Mouse (Mus musculus): ENCODE results near the gene Tsc22d2. TPM values are rescaled to one million over a fixed set of nuclear protein-coding genes. Genes with fewer than 3 reads are reported as not detected.

Tsc22d2 gene
- polyA plus RNA-seq, 1 experiment from 2014 or later, result 7.5 TPM

DNA sequence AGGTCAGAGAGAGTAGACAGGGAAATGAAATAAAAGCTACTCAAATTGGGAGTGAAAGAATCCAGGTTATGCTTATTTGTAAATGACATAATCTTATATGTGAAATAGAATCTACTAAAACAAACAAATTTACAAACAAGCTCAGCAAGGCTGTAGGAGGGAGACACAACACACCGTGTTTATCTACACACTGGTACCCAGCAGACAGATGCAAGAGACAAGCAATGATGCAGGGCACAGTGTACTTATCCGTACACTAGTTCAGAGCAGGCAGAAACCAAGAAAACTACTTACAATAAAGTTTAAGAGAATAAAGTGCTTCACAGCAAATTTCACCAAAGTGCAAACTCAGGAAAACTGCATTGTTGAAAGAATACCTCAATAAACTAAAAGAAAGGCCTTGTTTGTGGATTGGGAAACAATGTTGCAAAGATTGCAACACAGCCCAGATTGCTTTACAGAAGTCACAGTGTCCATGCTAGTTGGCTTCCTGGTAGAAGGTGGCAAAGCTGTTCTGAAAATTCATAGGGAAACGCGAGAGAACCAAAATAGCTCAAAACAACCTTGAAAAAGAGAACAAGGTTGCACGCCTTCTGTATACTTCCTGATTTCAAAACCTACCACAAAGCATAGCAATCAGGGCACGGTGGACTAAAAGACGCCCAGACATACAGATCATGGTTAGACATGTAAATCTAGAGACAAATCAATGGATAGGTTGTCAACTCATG, 93.7 kb downstream of the Tsc22d2 start:
- no peak for ATAC-seq (ENCODE audit: low FRiP score, low TSS enrichment)
- no peaks in the 10 kb centered on the region for H3K36me3 ChIP-seq (ENCODE audit: insufficient read depth, low read length)
- WGBS, result 85% methylated on average over 7 of the region's 7 CpGs
- H3K27ac ChIP-seq (ENCODE audit: low read length), result no peak overlapping the region
- no peaks in the 10 kb centered on the region for H3K4me1 ChIP-seq (ENCODE audit: insufficient read depth, low read length)
- H3K4me3 ChIP-seq (ENCODE audit: low read length), result no peak overlapping the region
- H3K9me3 ChIP-seq (ENCODE audit: low read length), result no peaks in the 10 kb centered on the region
- no peak overlapping the region for H3K4me2 ChIP-seq (replicated peaks; ENCODE audit: low read depth, low read length)
- no peaks in the 10 kb centered on the region for H3K27me3 ChIP-seq (ENCODE audit: insufficient read depth, low read length)
- H3K9ac ChIP-seq (replicated peaks; ENCODE audit: low read length), result no peak overlapping the region

DNA sequence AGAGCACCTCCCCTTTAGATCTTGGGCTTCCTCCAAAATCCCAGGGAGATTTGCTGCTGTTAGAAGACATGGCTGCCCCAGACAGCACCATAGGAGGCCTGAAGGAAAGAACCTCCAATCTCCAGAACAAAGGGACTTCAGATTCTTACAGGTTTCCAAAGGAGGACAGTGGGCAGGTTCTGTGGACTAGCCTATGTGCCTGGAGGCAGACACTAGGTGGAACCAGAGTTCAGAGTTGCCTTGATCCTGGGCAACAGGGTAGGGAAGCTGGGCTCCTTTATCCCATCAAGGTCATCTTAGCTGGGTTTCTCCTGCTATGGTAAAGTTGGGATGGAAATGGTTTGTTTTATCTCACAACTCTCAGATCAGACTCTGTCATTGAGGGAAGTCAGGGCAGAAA, 97.1 kb downstream of the Tsc22d2 start:
- H3K27me3 ChIP-seq (ENCODE audit: insufficient read depth, low read length), result no peaks in the 10 kb centered on the region
- H3K4me2 ChIP-seq (replicated peaks; ENCODE audit: low read depth, low read length), result no peak overlapping the region
- no peak for ATAC-seq (ENCODE audit: low FRiP score, low TSS enrichment)
- H3K36me3 ChIP-seq (ENCODE audit: insufficient read depth, low read length), result no peaks in the 10 kb centered on the region
- no peak overlapping the region for H3K27ac ChIP-seq (ENCODE audit: low read length)
- no peaks in the 10 kb centered on the region for H3K4me1 ChIP-seq (ENCODE audit: insufficient read depth, low read length)
- H3K9ac ChIP-seq (replicated peaks; ENCODE audit: low read length), result no peak overlapping the region
- H3K4me3 ChIP-seq (ENCODE audit: low read length), result no peak overlapping the region
- no peaks in the 10 kb centered on the region for H3K9me3 ChIP-seq (ENCODE audit: low read length)

DNA sequence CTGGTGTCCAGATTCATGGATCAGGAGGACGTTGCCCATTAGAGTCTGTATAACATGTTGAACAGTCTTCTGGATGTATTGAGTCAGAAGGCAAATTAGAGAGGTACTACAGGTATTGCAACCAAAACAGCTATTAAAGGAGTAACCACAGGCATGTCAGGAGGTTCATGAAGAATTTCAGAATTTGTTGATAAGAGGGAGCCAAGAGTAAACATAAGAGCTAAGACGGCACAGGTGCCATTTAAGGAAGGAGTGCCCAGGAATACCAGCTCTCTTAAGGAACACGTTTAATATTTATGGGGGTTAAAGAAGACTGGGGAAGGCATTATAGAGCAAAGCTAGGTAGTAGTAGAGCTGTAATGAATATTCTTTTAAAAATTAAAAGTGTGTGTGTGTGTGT, 98.2 kb downstream of the Tsc22d2 start:
- Histone ChIP-seq H3K27me3 (ENCODE audit: insufficient read depth, low read length) (no peaks in the 10 kb centered on the region), H3K9ac (replicated peaks; ENCODE audit: low read length) (no peak overlapping the region), H3K36me3 (ENCODE audit: insufficient read depth, low read length) (no peaks in the 10 kb centered on the region), H3K4me3 (ENCODE audit: low read length) (no peak overlapping the region), H3K4me1 (ENCODE audit: insufficient read depth, low read length) (no peaks in the 10 kb centered on the region), H3K4me2 (replicated peaks; ENCODE audit: low read depth, low read length) (no peak overlapping the region), H3K27ac (ENCODE audit: low read length) (no peak overlapping the region), H3K9me3 (ENCODE audit: low read length) (no peaks in the 10 kb centered on the region)
- 81% methylated on average over 3 of the region's 3 CpGs for WGBS
- ATAC-seq (ENCODE audit: low FRiP score, low TSS enrichment), result no peak

DNA sequence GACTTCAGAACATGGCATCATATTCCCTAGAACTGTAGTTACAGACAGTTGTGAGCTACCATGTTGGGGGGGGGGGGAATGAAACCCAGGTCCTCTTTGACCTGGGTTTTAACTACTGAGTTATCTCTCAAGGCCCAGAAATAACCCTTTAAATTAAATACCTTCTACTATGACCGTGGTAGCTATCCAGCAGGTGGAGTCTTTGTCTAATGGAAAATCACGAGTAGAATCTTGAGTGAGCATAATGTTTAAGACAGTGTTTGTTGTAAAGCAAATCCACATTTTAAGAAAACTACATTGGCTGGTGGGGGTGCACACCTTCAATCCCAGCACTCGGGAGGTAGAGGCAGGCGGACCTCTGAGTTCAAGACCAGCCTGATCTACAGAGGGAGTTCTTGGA, 99.0 kb downstream of the Tsc22d2 start:
- no peaks in the 10 kb centered on the region for H3K4me1 ChIP-seq (ENCODE audit: insufficient read depth, low read length)
- no peak overlapping the region for H3K9ac ChIP-seq (replicated peaks; ENCODE audit: low read length)
- no peak for ATAC-seq (ENCODE audit: low FRiP score, low TSS enrichment)
- H3K4me2 ChIP-seq (replicated peaks; ENCODE audit: low read depth, low read length), result no peak overlapping the region
- no peaks in the 10 kb centered on the region for H3K9me3 ChIP-seq (ENCODE audit: low read length)
- no peaks in the 10 kb centered on the region for H3K27me3 ChIP-seq (ENCODE audit: insufficient read depth, low read length)
- WGBS, result 85% methylated on average over 4 of the region's 4 CpGs
- H3K27ac ChIP-seq (ENCODE audit: low read length), result no peak overlapping the region
- no peaks in the 10 kb centered on the region for H3K36me3 ChIP-seq (ENCODE audit: insufficient read depth, low read length)
- no peak overlapping the region for H3K4me3 ChIP-seq (ENCODE audit: low read length)

DNA sequence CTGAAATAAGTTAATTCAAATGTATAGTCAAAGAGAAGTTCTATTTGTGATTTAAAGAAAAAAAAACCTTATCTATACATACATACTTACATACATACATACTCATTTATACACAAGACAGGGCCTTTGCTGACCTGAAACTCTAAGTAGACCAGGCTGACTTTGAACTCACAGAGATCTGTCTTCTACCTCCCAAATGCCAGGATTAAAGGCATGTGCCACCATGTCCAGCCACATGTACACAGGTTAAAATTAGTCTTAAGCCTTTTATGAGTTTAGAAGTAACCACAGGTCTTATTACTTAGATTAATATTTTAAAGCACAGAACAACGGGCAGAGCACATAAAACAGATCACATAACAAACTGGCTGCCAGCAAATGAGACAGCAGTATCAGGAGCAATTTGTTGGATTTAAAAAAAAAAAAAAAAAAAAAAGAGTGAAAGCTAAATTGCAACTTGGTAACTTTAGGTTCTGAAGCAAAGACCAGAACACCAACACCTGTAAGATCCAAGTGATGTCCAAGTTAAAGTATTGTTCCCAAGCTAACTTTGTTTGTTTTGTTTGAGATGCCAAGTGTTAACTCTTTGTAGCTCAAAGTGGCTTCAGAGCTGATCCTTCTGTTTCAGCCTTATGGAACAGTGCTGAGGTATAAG, 101.6 kb downstream of the Tsc22d2 start:
- no peak overlapping the region for H3K27ac ChIP-seq (ENCODE audit: low read length)
- no peak overlapping the region for H3K9ac ChIP-seq (replicated peaks; ENCODE audit: low read length)
- no peak for ATAC-seq (ENCODE audit: low FRiP score, low TSS enrichment)
- no peak overlapping the region for H3K4me3 ChIP-seq (ENCODE audit: low read length)
- no peaks in the 10 kb centered on the region for H3K4me1 ChIP-seq (ENCODE audit: insufficient read depth, low read length)
- WGBS, result 40% methylated on average over 1 of the region's 1 CpGs
- no peaks in the 10 kb centered on the region for H3K27me3 ChIP-seq (ENCODE audit: insufficient read depth, low read length)
- 0 out of 2 replicates have a peak, but pooled peaks cover 2% of the 10 kb centered on the region for H3K36me3 ChIP-seq (ENCODE audit: insufficient read depth, low read length)
- H3K4me2 ChIP-seq (replicated peaks; ENCODE audit: low read depth, low read length), result no peak overlapping the region
- H3K9me3 ChIP-seq (ENCODE audit: low read length), result no peaks in the 10 kb centered on the region

Other genes with a start within 250 kb of the Tsc22d2 start
- gene Eif2a, start 111.1 kb downstream of the Tsc22d2 start, polyA plus RNA-seq (2015; fragmentation: Nextera tagmentation; extraction: Ambion mirVana), result 54.5 and 55.5 TPM in 2 replicates
- 143 and 156 TPM in 2 replicates for gene Serp1, start 111.2 kb downstream of the Tsc22d2 start, polyA plus RNA-seq (2015; fragmentation: Nextera tagmentation; extraction: Ambion mirVana)
- gene Selenot, start 161.9 kb downstream of the Tsc22d2 start, polyA plus RNA-seq (2015; fragmentation: Nextera tagmentation; extraction: Ambion mirVana), result 24.3 and 27.3 TPM in 2 replicates
- not detected in 2 replicates for gene Erich6, start 222.5 kb downstream of the Tsc22d2 start, polyA plus RNA-seq (2015; fragmentation: Nextera tagmentation; extraction: Ambion mirVana)